Mouse (Mus musculus) ES-E14 (cell line): ENCODE data around the gene Uck2.

Source experiments
- CHD2 ChIP-seq: IDR thresholded peaks from 2 replicates; pipeline ENCODE4 v1.6.1; 2014; ENCODE audit warnings: mild to moderate bottlenecking, low read depth, low read length, inconsistent platforms
- HCFC1 ChIP-seq: IDR thresholded peaks from 2 replicates; pipeline ENCODE4 v1.6.1; 2012; ENCODE audit warnings: low read length, inconsistent platforms, borderline replicate concordance; ENCODE audit not compliant: insufficient read depth
- ZC3H11A ChIP-seq: IDR thresholded peaks from 2 replicates; pipeline ENCODE4 v1.6.1; 2012; ENCODE audit warnings: low read depth, mild to moderate bottlenecking, inconsistent platforms, low read length, borderline replicate concordance
- ZNF384 ChIP-seq: IDR thresholded peaks from 2 replicates; pipeline ENCODE4 v1.6.1; 2012; ENCODE audit warnings: low read depth, low read length, inconsistent platforms

- TF ChIP-seq HCFC1, result no peak
- TF ChIP-seq CHD2, result no peak
- TF ChIP-seq ZNF384, result no peak
- TF ChIP-seq ZC3H11A, result no peak
Observed at GRCm38 (mm10) chr1:167208816-167209215, 76.3 kb downstream of the Uck2 start.
